Mouse (Mus musculus): ENCODE results near the gene Selenom. TPM values are rescaled to one million over a fixed set of nuclear protein-coding genes. Genes with fewer than 3 reads are reported as not detected.

The Selenom gene
- polyA plus RNA-seq, 1 experiment from 2014 or later, result 151 TPM

- H3K27me3 ChIP-seq (ENCODE audit: control insufficient read depth, insufficient read depth, low read length), result no peaks in the 10 kb centered on the region
- H3K9ac ChIP-seq (ENCODE audit: low read length), result peak overlapping the region; percentile 42; the same call in 1 of the 2 replicates
- 51% methylated on average over 8 of the region's 8 CpGs for WGBS
- H3K27ac ChIP-seq (replicated peaks in 1 of 2; ENCODE audit: control insufficient read depth in 1 of 2, insufficient read depth in 1 of 2, low read depth in 2 of 2, low read length in 2 of 2), result peak overlapping the region; percentile 62
- peaks cover 8 to 25% of the 10 kb centered on the region in 2 experiments for H3K4me1 ChIP-seq (ENCODE audit: control insufficient read depth in 2 of 2, insufficient read depth in 2 of 2, low read length in 2 of 2)
- peaks cover 100% of the 10 kb centered on the region for H3K36me3 ChIP-seq (ENCODE audit: control insufficient read depth, insufficient read depth, low read length)
- ATAC-seq (ENCODE audit: insufficient number of reproducible peaks, insufficient read depth, low FRiP score, low read depth), result peak; percentile 66; the same call in 1 of the 2 replicates
- no peaks in the 10 kb centered on the region for H3K9me3 ChIP-seq (ENCODE audit: control insufficient read depth, low read length)
- H3K4me2 ChIP-seq (ENCODE audit: low read length), result peak overlapping the region; percentile 38
- no peak overlapping the region for H3K4me3 ChIP-seq (ENCODE audit: control insufficient read depth in 1 of 2, insufficient read depth in 1 of 2, low read depth in 1 of 2, low read length in 2 of 2)
Measured at GRCm38 (mm10) chr11:3527766-3528165, 13.3 kb downstream of the Selenom start.

DNA sequence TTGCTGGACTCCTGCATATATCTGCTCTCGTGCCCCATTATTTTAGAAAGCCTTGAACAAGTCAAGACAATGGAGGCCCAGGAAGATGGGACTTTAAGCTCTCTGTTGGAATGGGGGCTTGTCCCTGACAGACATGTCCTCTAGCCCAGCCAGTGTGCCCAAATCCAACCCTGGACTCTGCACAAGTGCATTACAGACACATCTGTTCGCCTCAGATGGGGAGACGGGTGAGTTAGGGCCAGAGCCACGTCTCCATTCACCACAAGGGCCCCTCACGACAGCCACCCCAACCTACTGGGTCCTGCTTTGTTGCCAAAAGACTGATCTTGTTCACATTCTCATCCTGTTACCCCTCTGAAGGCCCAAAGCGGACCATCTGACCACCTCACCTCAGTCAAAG is 13.7 kb downstream of the Selenom start:
- Histone ChIP-seq H3K27me3 (ENCODE audit: control insufficient read depth, insufficient read depth, low read length) (no peaks in the 10 kb centered on the region), H3K9ac (ENCODE audit: low read length) (no peak overlapping the region), H3K4me2 (ENCODE audit: low read length) (no peak overlapping the region), H3K36me3 (ENCODE audit: control insufficient read depth, insufficient read depth, low read length) (peaks cover 100% of the 10 kb centered on the region), H3K9me3 (ENCODE audit: control insufficient read depth, low read length) (no peaks in the 10 kb centered on the region), H3K4me3 (ENCODE audit: control insufficient read depth in 1 of 2, insufficient read depth in 1 of 2, low read depth in 1 of 2, low read length in 2 of 2) (no peak overlapping the region), H3K27ac (replicated peaks in 1 of 2; ENCODE audit: control insufficient read depth in 1 of 2, insufficient read depth in 1 of 2, low read depth in 2 of 2, low read length in 2 of 2) (peak overlapping the region in 1 of 2 experiments; percentile 62; a peak in 2 of 4 replicates), H3K4me1 (ENCODE audit: control insufficient read depth in 2 of 2, insufficient read depth in 2 of 2, low read length in 2 of 2) (peaks cover 8 to 25% of the 10 kb centered on the region in 2 experiments)
- 89% methylated on average over 6 of the region's 6 CpGs for WGBS
- no peak for ATAC-seq (ENCODE audit: insufficient number of reproducible peaks, insufficient read depth, low FRiP score, low read depth)

DNA sequence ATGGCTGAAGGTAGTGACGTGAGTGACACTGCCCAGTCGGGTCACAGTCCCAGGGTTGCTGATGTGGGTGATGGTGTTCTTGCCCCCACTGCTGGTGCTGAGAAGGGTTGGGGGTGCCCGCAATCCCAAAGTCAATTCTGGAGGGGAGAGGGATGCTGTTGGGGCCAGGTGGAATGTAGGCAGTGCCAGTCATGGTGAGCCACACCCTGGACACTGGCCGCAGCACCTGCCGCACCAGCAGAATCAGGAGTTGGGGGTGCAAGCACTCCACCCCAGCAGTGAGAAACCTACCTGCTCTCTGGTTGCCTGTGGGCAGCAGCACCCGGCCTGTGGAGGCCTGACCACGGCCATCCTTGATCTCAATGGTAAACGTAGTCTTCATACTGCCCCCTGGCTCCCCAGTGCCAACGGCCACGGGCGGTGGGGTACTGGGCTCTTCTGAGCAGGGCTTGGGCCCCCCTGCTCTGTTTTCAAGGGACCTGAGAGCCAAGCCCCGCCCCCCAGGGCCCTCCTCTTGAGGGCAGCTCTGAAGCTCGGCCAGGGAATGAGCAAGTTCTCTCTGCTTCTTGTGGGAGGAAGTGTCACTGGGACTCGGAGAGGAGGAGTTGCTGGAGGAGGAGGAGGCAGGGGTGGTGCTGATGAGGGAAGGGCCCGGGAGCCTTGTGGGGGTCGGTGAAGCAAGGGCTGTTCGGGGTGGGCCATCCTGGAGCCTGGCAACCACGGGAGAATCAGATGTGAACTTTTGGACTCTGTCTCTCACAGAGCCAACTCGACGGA is 15.2 kb downstream of the Selenom start:
- no peak overlapping the region for H3K4me2 ChIP-seq (ENCODE audit: low read length)
- H3K9me3 ChIP-seq (ENCODE audit: control insufficient read depth, low read length), result no peaks in the 10 kb centered on the region
- H3K9ac ChIP-seq (ENCODE audit: low read length), result no peak overlapping the region
- no peak overlapping the region for H3K4me3 ChIP-seq (ENCODE audit: control insufficient read depth in 1 of 2, insufficient read depth in 1 of 2, low read depth in 1 of 2, low read length in 2 of 2)
- no peak for ATAC-seq (ENCODE audit: insufficient number of reproducible peaks, insufficient read depth, low FRiP score, low read depth)
- H3K27ac ChIP-seq (replicated peaks in 1 of 2; ENCODE audit: control insufficient read depth in 1 of 2, insufficient read depth in 1 of 2, low read depth in 2 of 2, low read length in 2 of 2), result no peak overlapping the region
- peaks cover 8 to 25% of the 10 kb centered on the region in 2 experiments for H3K4me1 ChIP-seq (ENCODE audit: control insufficient read depth in 2 of 2, insufficient read depth in 2 of 2, low read length in 2 of 2)
- 79% methylated on average over 20 of the region's 20 CpGs for WGBS
- H3K36me3 ChIP-seq (ENCODE audit: control insufficient read depth, insufficient read depth, low read length), result peaks cover 99% of the 10 kb centered on the region
- H3K27me3 ChIP-seq (ENCODE audit: control insufficient read depth, insufficient read depth, low read length), result no peaks in the 10 kb centered on the region

- no peak overlapping the region for H3K4me2 ChIP-seq (ENCODE audit: low read length)
- H3K4me1 ChIP-seq (ENCODE audit: control insufficient read depth in 2 of 2, insufficient read depth in 2 of 2, low read length in 2 of 2), result peaks cover 13 to 30% of the 10 kb centered on the region in 2 experiments
- no peak overlapping the region for H3K27ac ChIP-seq (replicated peaks in 1 of 2; ENCODE audit: control insufficient read depth in 1 of 2, insufficient read depth in 1 of 2, low read depth in 2 of 2, low read length in 2 of 2)
- H3K36me3 ChIP-seq (ENCODE audit: control insufficient read depth, insufficient read depth, low read length), result peaks cover 91% of the 10 kb centered on the region
- H3K9ac ChIP-seq (ENCODE audit: low read length), result no peak overlapping the region
- no peaks in the 10 kb centered on the region for H3K27me3 ChIP-seq (ENCODE audit: control insufficient read depth, insufficient read depth, low read length)
- no peak overlapping the region for H3K4me3 ChIP-seq (ENCODE audit: control insufficient read depth in 1 of 2, insufficient read depth in 1 of 2, low read depth in 1 of 2, low read length in 2 of 2)
- H3K9me3 ChIP-seq (ENCODE audit: control insufficient read depth, low read length), result no peaks in the 10 kb centered on the region
- no peak for ATAC-seq (ENCODE audit: insufficient number of reproducible peaks, insufficient read depth, low FRiP score, low read depth)
- WGBS, result 91% methylated on average over 3 of the region's 3 CpGs
Measured at GRCm38 (mm10) chr11:3530731-3531130, 16.2 kb downstream of the Selenom start.

DNA sequence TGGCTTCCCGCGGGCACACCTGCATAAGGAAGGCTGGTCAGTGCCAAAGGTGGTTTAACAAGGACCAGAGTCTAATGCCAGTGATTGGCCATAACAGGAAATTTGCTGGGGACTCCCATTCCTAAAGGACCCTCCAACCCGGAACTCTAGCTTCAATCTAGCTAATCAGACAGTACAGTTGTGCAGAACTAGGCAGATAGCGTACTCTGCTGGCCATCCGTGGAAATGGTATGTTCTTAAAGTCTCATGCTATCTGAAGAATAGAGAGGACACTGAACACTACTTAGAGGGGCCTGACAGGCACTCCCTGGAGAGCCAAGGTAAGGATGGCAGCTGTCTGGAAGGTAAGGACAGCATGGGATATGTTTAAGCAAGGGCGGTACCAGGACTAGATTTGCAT is 17.1 kb downstream of the Selenom start:
- Histone ChIP-seq H3K36me3 (ENCODE audit: control insufficient read depth, insufficient read depth, low read length) (peaks cover 83% of the 10 kb centered on the region), H3K27me3 (ENCODE audit: control insufficient read depth, insufficient read depth, low read length) (no peaks in the 10 kb centered on the region), H3K9me3 (ENCODE audit: control insufficient read depth, low read length) (no peaks in the 10 kb centered on the region), H3K4me2 (ENCODE audit: low read length) (no peak overlapping the region), H3K4me1 (ENCODE audit: control insufficient read depth in 2 of 2, insufficient read depth in 2 of 2, low read length in 2 of 2) (peaks cover 19 to 29% of the 10 kb centered on the region in 2 experiments), H3K27ac (replicated peaks in 1 of 2; ENCODE audit: control insufficient read depth in 1 of 2, insufficient read depth in 1 of 2, low read depth in 2 of 2, low read length in 2 of 2) (no peak overlapping the region), H3K4me3 (ENCODE audit: control insufficient read depth in 1 of 2, insufficient read depth in 1 of 2, low read depth in 1 of 2, low read length in 2 of 2) (no peak overlapping the region), H3K9ac (ENCODE audit: low read length) (no peak overlapping the region)
- 76% methylated on average over 6 of the region's 6 CpGs for WGBS
- ATAC-seq (ENCODE audit: insufficient number of reproducible peaks, insufficient read depth, low FRiP score, low read depth), result no peak

- H3K36me3 ChIP-seq (ENCODE audit: control insufficient read depth, insufficient read depth, low read length), result peaks cover 80% of the 10 kb centered on the region
Measured at GRCm38 (mm10) chr11:3532101-3532931, 17.8 kb downstream of the Selenom start.

GRCm38 (mm10) chr11:3533406-3533932 is 19.0 kb downstream of the Selenom start:
- Histone ChIP-seq H3K27me3 (ENCODE audit: control insufficient read depth, insufficient read depth, low read length) (no peaks in the 10 kb centered on the region), H3K9ac (ENCODE audit: low read length) (no peak overlapping the region)
- WGBS, result 92% methylated on average over 17 of the region's 17 CpGs

More at GRCm38 (mm10) chr11:3532101-3532931, 17.8 kb downstream of the Selenom start:
- Histone ChIP-seq H3K27ac (replicated peaks in 1 of 2; ENCODE audit: control insufficient read depth in 1 of 2, insufficient read depth in 1 of 2, low read depth in 2 of 2, low read length in 2 of 2) (no peak overlapping the region), H3K4me2 (ENCODE audit: low read length) (no peak overlapping the region), H3K4me3 (ENCODE audit: control insufficient read depth in 1 of 2, insufficient read depth in 1 of 2, low read depth in 1 of 2, low read length in 2 of 2) (no peak overlapping the region), H3K4me1 (ENCODE audit: control insufficient read depth in 2 of 2, insufficient read depth in 2 of 2, low read length in 2 of 2) (peaks cover 20 to 30% of the 10 kb centered on the region in 2 experiments), H3K27me3 (ENCODE audit: control insufficient read depth, insufficient read depth, low read length) (no peaks in the 10 kb centered on the region), H3K9ac (ENCODE audit: low read length) (no peak overlapping the region), H3K9me3 (ENCODE audit: control insufficient read depth, low read length) (no peaks in the 10 kb centered on the region)
- ATAC-seq (ENCODE audit: insufficient number of reproducible peaks, insufficient read depth, low FRiP score, low read depth), result no peak
- 91% methylated on average over 16 of the region's 16 CpGs for WGBS

More at GRCm38 (mm10) chr11:3533406-3533932, 19.0 kb downstream of the Selenom start:
- H3K4me1 ChIP-seq (ENCODE audit: control insufficient read depth in 2 of 2, insufficient read depth in 2 of 2, low read length in 2 of 2), result peaks cover 18 to 25% of the 10 kb centered on the region in 2 experiments
- H3K4me3 ChIP-seq (ENCODE audit: control insufficient read depth in 1 of 2, insufficient read depth in 1 of 2, low read depth in 1 of 2, low read length in 2 of 2), result no peak overlapping the region
- no peak overlapping the region for H3K4me2 ChIP-seq (ENCODE audit: low read length)
- ATAC-seq (ENCODE audit: insufficient number of reproducible peaks, insufficient read depth, low FRiP score, low read depth), result no peak
- peaks cover 69% of the 10 kb centered on the region for H3K36me3 ChIP-seq (ENCODE audit: control insufficient read depth, insufficient read depth, low read length)
- H3K9me3 ChIP-seq (ENCODE audit: control insufficient read depth, low read length), result no peaks in the 10 kb centered on the region
- H3K27ac ChIP-seq (replicated peaks in 1 of 2; ENCODE audit: control insufficient read depth in 1 of 2, insufficient read depth in 1 of 2, low read depth in 2 of 2, low read length in 2 of 2), result no peak overlapping the region

All from heart, embryonic 14.5 days (tissue).